Mouse (Mus musculus) hindbrain, embryonic 14.5 days (tissue): ENCODE measurements around the gene Eprs. TPM values are rescaled to one million over a fixed set of nuclear protein-coding genes. Genes with fewer than 3 reads are reported as not detected.
A peak's percentile ranks its signal among the peaks of the same experiment; 100 is the strongest.
"Not testable (repeated sequence)": the region's sequence is repeated elsewhere in the genome, so short reads cannot be mapped to it uniquely, and the experiment has no call there.

Experiments used
- ATAC-seq: fragments of 200-750 bp; cut with Nextera tagmentation; 2 replicates; pipeline ENCODE4 v1.8.0; 2017; ENCODE audit warnings: moderate number of reproducible peaks, mild to moderate bottlenecking, moderate TSS enrichment, moderate library complexity; ENCODE audit not compliant: low FRiP score
- DNase-seq: peaks from one replicate; pipeline ENCODE4 v3.0.0-alpha.2; 2015; ENCODE audit warnings: low spot score
- H3K27ac ChIP-seq: fragments of 300-500 bp; sonication (generic); 2 replicates; pipeline ENCODE4 v1.5.1; 2014; ENCODE audit warnings: mild to moderate bottlenecking, moderate library complexity
- H3K27me3 ChIP-seq: fragments of 300-500 bp; sonication (generic); 2 replicates; pipeline ENCODE4 v1.6.1; 2014; ENCODE audit warnings: mild to moderate bottlenecking, low read length, mixed read lengths; ENCODE audit not compliant: control insufficient read depth, insufficient read depth
- H3K36me3 ChIP-seq: fragments of 300-500 bp; sonication (generic); replicated peaks from 2 replicates; pipeline ENCODE4 v1.6.1; 2014; ENCODE audit not compliant: control insufficient read depth, insufficient read depth
- H3K4me1 ChIP-seq: fragments of 300-500 bp; sonication (generic); replicated peaks from 2 replicates; pipeline ENCODE4 v1.6.1; 2014; ENCODE audit warnings: antibody characterized with exemption, low read length, mixed read lengths; ENCODE audit not compliant: control insufficient read depth, insufficient read depth
- H3K4me2 ChIP-seq: fragments of 300-500 bp; sonication (generic); replicated peaks from 2 replicates; pipeline ENCODE4 v1.6.1; 2014; ENCODE audit warnings: mild to moderate bottlenecking, moderate library complexity
- H3K4me3 ChIP-seq: fragments of 300-500 bp; sonication (generic); replicated peaks from 2 replicates; pipeline ENCODE4 v1.5.1; 2014; ENCODE audit warnings: mild to moderate bottlenecking, low read length
- H3K9ac ChIP-seq: fragments of 300-500 bp; sonication (generic); 2 replicates; pipeline ENCODE4 v1.6.1; 2014
- H3K9me3 ChIP-seq: fragments of 300-500 bp; sonication (generic); 2 replicates; pipeline ENCODE4 v1.6.1; 2016; ENCODE audit warnings: low read length; ENCODE audit not compliant: control insufficient read depth
- WGBS: fragments of 180-500 bp; shearing (Covaris S2); extraction: QIAGEN DNeasy Blood & Tissue Kit; methylation state at CpG from one replicate; pipeline ENCODE4 v1.1.7; 2014; 5-methylcytosine and 5-hydroxymethylcytosine counted together
- polyA plus RNA-seq: library from polyadenylated mRNA; unstranded; fragments of >200 nt; fragmentation: Nextera tagmentation; extraction: Ambion mirVana; gene quantifications from 2 replicates; pipeline ENCODE4 v1.2.1, GENCODE M21; 2014

Eprs gene
- polyA plus RNA-seq: 142 and 143 TPM in 2 replicates

GRCm38 (mm10) chr1:185362677-185363520 is at the start of gene Eprs:
Gene Eprs, plus strand, starts transcription at chr1:185363044.
- Histone ChIP-seq H3K27me3 (no peaks in the 10 kb centered on the region), H3K4me1 (peaks cover 15% of the 10 kb centered on the region), H3K27ac (peak within 1 kb of the TSS; percentile 90), H3K9me3 (no peaks in the 10 kb centered on the region), H3K4me3 (peak within 1 kb of the TSS; percentile 98), H3K9ac (peak within 1 kb of the TSS; percentile 92), H3K36me3 (peaks cover 22% of the 10 kb centered on the region), H3K4me2 (peak within 1 kb of the TSS; percentile 76)
- ATAC-seq: peak; percentile 98
- under 1% methylated on average over 87 of the region's 92 CpGs for WGBS
- peak; percentile 100 for DNase-seq

DNA sequence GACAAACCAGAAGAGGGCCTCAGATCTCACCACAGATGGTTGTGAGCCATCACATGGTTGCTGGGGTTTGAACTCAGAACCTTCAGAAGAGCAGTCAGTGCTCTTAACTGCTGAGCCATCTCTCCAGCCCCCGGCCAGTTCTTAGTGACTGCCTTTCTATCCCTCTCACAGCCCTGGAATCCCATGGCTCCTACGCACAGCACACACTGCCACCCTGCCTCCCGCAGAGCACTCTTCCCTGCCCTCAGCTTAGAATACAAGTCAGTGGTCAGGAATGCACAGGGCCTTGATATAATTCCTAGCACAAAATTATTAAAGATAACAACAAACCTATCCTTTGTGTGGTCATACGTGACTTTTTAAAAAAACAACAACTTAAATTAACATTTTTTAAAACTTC is 48.3 kb upstream of the Eprs start:
- Histone ChIP-seq H3K4me3 (no peak overlapping the region), H3K27ac (no peak overlapping the region), H3K4me2 (no peak overlapping the region), H3K9ac (no peak overlapping the region), H3K27me3 (no peaks in the 10 kb centered on the region), H3K4me1 (no peaks in the 10 kb centered on the region), H3K36me3 (peaks cover 78% of the 10 kb centered on the region), H3K9me3 (no peaks in the 10 kb centered on the region)
- DNase-seq (no peak), ATAC-seq (no peak)
- WGBS: 91% methylated on average over 4 of the region's 4 CpGs

DNA sequence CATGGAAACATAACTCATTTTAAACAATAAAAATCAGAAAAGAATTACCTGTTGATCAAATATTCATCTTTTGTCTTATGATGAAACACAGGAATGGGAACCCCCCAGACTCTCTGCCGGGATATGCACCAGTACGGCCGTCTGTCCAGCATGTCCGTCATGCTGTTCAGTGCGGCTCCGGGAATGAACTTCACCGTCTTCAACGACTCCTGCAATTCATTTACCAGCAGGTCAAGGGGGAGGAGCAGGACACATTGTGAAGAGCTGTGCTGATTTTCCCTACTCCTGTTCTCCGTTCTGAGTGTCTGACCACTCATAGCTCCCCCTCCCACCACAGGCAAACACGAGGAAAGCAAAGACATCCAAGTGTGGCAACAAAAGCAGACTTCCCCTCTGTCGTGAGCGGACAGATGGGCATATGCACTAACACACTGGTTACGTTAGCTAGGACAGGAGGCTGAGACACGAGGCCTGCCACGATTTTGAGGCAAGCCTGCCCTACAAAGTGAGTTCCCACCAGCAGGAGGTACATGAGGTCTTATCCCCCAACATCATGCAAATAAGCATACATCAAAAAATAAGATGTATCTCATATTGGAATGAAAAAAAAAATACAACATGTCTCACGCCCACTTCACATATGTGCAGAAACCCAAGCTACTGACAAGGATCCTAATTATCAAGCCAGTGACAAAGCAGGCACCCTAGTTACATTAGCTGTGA is 46.8 kb upstream of the Eprs start:
- no peak overlapping the region for H3K9ac ChIP-seq
- no peaks in the 10 kb centered on the region for H3K27me3 ChIP-seq
- H3K4me2 ChIP-seq: no peak overlapping the region
- H3K4me3 ChIP-seq: no peak overlapping the region
- WGBS: 83% methylated on average over 16 of the region's 16 CpGs
- H3K27ac ChIP-seq: no peak overlapping the region
- ATAC-seq (no peak), DNase-seq (no peak)
- no peaks in the 10 kb centered on the region for H3K9me3 ChIP-seq
- peaks cover 86% of the 10 kb centered on the region for H3K36me3 ChIP-seq
- H3K4me1 ChIP-seq: no peaks in the 10 kb centered on the region

DNA sequence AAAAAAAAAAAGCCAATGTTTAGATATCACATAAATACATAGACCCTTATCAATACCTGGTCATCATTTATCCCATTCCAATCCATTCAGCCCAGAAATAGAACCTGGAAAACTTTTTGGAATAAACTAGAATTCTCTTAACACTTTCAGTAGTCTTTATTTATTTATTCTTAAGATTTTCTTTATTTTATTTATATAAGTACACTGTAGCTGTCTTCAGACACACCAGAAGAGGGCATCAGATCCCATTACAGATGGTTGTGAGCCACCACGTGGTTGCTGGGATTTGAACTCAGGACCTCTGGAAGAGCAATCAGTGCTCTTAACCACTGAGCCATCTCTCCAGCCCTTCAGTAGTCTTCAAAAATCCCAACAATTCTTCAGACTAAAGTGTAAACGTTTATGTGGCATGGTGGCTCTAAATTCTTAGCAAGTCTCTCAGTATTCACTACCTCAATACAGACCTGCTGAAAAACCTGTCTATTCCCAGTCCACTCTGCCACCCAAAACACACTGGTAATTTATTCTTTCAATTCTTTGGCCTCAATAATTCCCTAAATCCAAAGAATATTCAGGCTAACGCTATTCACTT is 35.0 kb upstream of the Eprs start:
- WGBS: 56% methylated on average over 3 of the region's 3 CpGs
- peak overlapping the region; percentile 66; the same call in 1 of the 2 replicates for H3K4me3 ChIP-seq

DNA sequence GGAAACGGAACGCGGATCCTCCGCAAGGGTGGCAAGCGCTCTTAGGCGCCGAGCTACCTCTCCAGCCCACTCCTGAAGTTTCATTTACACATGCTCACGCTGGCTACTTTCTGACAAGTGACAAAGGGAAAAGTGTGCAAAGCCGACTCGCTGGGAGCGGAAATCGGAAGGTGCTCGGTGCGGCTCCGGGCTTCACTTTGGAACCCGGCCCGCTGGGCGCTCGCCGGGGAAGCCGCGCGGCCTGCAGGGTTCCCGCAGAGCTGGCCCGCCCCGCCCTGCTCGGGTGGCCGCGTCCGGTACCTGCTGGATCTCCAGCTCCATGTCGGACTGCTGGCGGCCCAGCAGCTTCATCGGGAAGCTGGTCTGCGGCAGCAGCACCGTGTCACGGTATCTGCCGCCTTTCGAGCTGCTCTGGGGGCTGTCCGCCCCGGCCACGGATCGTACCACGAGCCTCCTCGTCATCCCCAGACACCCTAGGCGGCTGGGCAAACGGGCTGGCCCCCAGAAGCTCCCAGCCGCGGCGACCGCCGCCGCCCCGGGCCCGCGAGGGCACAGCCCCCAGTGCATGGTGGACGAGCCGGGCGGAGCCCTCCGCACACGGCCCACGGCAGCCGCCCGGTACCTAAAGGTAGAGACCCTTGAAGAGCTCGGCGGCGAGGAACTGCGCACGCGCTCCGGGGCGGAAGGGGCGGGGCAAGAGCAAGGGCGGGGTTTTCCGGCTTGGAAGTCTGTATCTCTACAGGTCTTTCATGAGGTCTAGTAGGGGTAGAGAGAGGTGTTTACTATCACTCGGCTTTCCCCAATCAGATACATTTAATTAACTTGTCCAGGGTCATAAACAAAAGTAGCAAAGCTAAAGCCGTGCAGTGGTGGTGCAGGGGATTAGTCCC is 33.9 kb upstream of the Eprs start, which contains the start of gene Iars2:
Gene Iars2, minus strand, starts transcription at position 676 of the 890 bp plus-strand sequence.
- Histone ChIP-seq H3K9ac (peak within 1 kb of the TSS; percentile 78), H3K9me3 (no peaks in the 10 kb centered on the region), H3K36me3 (peaks cover 23% of the 10 kb centered on the region), H3K4me2 (peak within 1 kb of the TSS; percentile 64), H3K27ac (peak within 1 kb of the TSS; percentile 85), H3K4me3 (peak within 1 kb of the TSS; percentile 66), H3K4me1 (peaks cover 20% of the 10 kb centered on the region), H3K27me3 (no peaks in the 10 kb centered on the region)
- WGBS: under 1% methylated on average over 76 of the region's 76 CpGs
- peak; percentile 91 for ATAC-seq
- DNase-seq: peak; percentile 91

More for the DNA sequence above, 35.0 kb upstream of the Eprs start:
- H3K9me3 ChIP-seq, H3K27ac ChIP-seq, H3K9ac ChIP-seq, ATAC-seq, DNase-seq, H3K27me3 ChIP-seq: not testable (repeated sequence)
- H3K4me1 ChIP-seq: peaks cover 11% of the 10 kb centered on the region
- peak overlapping the region; percentile 64 for H3K4me2 ChIP-seq
- peaks cover 35% of the 10 kb centered on the region for H3K36me3 ChIP-seq

DNA sequence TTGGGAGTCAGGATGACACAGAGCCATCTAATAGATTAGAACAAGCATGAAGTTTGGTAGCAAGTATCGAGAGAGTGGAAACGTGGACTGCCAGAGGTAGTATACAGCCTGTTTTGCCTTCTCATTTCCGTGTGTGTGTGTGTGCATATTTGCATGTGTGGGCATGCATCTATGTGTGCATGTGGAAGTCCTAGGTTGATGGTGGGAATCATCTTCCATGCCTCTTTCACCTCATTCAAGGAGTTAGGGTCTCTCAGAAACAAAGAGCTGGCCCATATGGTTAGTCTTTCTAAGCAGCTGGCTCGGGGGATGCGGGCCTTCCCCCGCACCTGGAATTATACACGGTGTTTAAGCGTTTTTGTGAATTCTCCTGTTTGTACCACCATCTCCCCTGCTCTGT is 33.0 kb upstream of the Eprs start:
- no peaks in the 10 kb centered on the region for H3K9me3 ChIP-seq
- 91% methylated on average over 8 of the region's 8 CpGs for WGBS
- ATAC-seq: no peak

GRCm38 (mm10) chr1:185331364-185331763 is 31.5 kb upstream of the Eprs start:
- H3K4me2 ChIP-seq: peak overlapping the region; percentile 60
- no peak for ATAC-seq
- H3K9me3 ChIP-seq: no peaks in the 10 kb centered on the region
- no peaks in the 10 kb centered on the region for H3K27me3 ChIP-seq
- H3K27ac ChIP-seq: peak overlapping the region; percentile 94
- H3K9ac ChIP-seq: peak overlapping the region; percentile 77
- H3K36me3 ChIP-seq: peaks cover 4% of the 10 kb centered on the region
- 55% methylated on average over 5 of the region's 5 CpGs for WGBS
- H3K4me3 ChIP-seq: peak overlapping the region; percentile 51
- H3K4me1 ChIP-seq: peaks cover 20% of the 10 kb centered on the region
- DNase-seq: no peak

More for the DNA sequence above, 33.0 kb upstream of the Eprs start:
- Histone ChIP-seq H3K9ac (no peak overlapping the region), H3K4me2 (peak overlapping the region; percentile 64; the same call in 1 of the 2 replicates), H3K4me3 (peak overlapping the region; percentile 66; the same call in 1 of the 2 replicates), H3K27ac (no peak overlapping the region), H3K36me3 (peaks cover 16% of the 10 kb centered on the region), H3K27me3 (no peaks in the 10 kb centered on the region), H3K4me1 (peaks cover 20% of the 10 kb centered on the region)
- no peak for DNase-seq

GRCm38 (mm10) chr1:185331983-185332430 is 30.8 kb upstream of the Eprs start, which contains the start of gene Bpnt1:
Gene Bpnt1, plus strand, starts transcription at chr1:185332149.
- Histone ChIP-seq H3K4me2 (peak within 1 kb of the TSS; percentile 60), H3K27me3 (no peaks in the 10 kb centered on the region), H3K4me3 (peak within 1 kb of the TSS; percentile 51), H3K27ac (peak within 1 kb of the TSS; percentile 94), H3K9me3 (no peaks in the 10 kb centered on the region), H3K9ac (peak within 1 kb of the TSS; percentile 77), H3K36me3 (no peaks in the 10 kb centered on the region; the same call in none of the 2 replicates), H3K4me1 (peaks cover 20% of the 10 kb centered on the region)
- ATAC-seq: peak; percentile 86
- DNase-seq: peak; percentile 92
- under 1% methylated on average over 32 of the region's 32 CpGs for WGBS
